Mouse (Mus musculus) heart, adult 9 months (tissue): ENCODE measurements around the gene Gm42421.
A peak's percentile ranks its signal among the peaks of the same experiment; 100 is the strongest.

ENCODE experiments used
- DNase-seq, 2 experiments: peaks; one replicate each; pipeline ENCODE4 v3.0.0; 2022; ENCODE audit warnings: low spot score in 2 of 2

The Gm42421 gene

DNA sequence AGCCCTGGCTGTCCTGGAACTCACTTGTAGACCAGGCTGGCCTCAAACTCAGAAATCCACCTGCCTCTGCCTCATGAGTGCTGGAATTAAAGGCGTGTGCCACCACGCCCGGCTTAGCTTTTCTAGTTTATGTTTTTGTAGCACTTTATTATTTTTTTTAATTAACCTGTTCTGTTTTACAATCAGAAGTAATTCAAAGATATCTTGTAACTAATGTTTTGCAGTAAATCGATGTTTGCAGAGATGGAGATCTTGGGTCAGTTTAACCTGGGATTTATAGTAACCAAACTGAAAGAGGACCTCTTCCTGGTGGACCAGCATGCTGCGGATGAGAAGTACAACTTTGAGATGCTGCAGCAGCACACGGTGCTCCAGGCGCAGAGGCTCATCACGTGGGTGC is at the start of gene Gm42421:
TSS of gene Gm42421 (plus strand) at position 301 of the 400 bp plus-strand sequence.
- no peak for DNase-seq

DNA sequence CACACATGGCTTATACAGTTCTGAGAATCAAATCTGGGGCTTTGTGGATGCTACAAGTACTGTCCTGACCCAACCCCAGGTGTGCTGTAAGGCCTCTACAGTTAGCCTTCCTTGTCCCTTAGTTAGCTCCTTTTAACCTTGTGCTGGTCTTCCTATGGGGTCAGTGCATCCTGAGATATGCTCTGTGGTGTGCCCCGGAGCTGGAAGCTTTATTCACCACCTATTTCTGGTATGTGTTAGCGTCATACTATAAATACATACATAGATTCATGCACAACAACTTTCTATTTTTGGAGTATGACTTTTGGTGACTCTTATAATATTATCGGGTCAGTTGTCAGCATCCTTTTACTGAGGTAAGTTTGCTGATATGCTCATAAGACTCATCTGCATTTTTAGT is 42.7 kb upstream of the Gm42421 start:
- DNase-seq, result no peak

DNA sequence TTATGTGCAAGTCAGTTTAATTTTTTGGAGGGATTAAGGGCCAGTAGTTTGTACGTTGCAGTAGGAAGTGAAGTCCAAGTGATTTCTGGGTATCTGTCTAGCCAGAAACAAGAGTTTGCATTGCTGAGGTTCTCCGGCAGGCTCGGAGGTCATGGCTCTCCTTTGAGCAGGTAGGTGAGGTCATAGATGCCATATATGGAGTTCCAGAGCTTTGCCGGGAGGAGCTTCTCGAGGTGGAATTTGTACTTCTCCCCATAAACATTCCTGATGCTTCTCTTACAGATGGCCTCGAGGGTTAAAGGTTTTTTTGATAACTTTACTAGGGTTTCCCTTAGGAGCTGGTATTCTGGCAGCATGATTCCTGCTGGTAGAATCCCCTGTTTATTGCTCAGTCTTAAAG is 37.2 kb upstream of the Gm42421 start:
- no peak for DNase-seq

DNA sequence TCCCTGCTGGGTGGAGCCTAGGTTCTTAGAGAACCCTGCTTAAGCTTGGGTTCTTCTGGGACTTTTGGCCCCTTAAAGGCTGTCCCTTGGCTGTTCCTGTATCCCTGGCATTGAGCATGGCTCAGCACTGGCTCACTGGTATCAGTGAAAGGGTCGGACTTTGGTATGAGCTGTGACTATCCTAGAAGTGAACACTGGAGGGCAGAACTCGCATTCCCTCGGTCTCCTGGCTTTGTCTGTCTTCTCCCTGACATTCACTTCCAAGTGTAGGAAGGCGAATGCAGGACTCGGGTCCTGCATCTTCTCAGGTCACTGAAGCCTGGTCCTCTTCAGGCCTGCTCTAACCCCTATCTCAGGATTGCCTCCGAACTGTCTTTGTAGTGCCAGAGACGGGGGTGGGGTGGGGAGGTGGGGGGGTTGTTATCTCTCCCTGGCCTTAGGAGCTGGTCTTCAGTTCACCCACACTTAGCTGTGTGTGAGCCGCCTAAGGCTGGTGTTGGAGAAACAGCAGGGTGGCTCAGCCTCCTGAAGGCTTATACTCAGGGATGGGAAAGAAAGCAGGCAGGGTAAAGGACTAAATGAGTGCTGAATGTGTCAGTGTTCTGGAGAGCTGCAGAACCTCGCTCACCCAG is 35.6 kb upstream of the Gm42421 start:
- DNase-seq, result no peak

DNA sequence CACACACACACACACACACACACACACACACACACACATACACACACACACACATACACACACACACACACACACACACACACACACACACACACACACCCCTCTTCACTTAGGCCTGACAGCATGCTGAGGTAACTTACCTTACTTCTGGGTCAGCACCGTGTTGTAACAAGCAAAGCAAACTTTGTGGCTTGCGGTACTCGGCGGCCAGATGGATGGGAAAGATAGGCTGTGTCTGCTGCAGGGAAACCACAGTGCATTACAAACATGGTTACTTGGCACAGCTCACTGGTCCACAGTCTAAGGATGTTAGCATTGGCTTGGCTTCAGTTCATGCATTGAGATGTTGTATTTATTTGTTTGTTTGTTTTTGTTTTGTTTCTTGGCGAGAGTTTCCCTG is 34.6 kb upstream of the Gm42421 start:
- DNase-seq, result no peak

DNA sequence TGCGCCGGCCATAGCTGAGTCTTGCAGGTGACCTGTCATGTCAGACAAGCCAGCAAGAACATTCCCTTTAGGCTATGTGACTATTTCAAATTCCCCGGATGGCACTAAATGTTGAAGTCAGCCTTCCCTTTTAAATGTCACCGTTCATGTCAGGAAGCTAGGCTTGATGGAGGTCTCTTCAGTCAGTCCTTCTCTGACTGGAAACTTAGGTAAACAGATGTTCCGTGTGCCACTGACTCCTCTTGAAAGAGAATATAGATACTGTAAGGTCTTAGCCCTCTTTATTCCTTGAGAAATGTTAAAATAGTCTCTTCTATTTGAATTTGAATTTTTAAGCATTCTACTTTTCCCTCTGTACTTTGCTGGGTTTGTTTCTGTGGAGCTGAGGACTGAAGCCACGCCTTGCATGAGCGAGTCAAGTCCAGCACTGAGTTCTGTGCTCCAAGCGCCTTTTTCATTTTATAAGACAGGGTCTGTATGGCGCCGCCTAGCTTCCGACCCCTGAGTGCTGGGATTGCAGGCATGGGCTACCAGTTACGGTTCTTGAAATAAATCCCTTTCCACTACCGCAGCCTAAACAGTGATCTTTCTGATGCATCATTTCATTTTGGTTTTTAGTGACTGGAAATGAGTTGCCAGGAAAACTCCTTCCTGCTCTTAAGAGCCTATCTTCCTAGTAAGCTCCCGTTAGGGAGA is 30.2 kb upstream of the Gm42421 start, which contains the start of gene Ankrd61:
TSS of gene Ankrd61 (minus strand) at position 51 of the 696 bp plus-strand sequence.
- DNase-seq, result no peak

DNA sequence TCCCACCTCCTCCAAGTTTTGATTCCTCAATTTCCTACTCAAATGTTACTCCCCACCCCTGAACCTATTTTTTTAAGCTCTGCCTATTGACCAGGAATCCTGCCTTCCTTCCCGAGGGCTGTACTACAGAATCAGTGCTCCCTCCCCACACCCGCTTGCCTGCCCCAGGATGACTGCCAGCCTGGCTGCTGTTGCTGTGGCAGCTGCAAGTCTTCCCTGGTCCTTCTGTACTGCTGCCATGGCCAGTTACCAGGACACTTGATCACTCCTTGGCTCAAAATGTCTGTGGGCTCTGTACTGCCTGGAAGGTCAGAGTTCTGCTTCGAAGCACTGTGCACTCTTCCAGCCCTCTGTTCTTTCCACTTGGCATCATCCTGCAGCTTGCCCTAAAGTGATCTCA is 25.9 kb upstream of the Gm42421 start:
- peak; percentile 47 to 52 for DNase-seq

DNA sequence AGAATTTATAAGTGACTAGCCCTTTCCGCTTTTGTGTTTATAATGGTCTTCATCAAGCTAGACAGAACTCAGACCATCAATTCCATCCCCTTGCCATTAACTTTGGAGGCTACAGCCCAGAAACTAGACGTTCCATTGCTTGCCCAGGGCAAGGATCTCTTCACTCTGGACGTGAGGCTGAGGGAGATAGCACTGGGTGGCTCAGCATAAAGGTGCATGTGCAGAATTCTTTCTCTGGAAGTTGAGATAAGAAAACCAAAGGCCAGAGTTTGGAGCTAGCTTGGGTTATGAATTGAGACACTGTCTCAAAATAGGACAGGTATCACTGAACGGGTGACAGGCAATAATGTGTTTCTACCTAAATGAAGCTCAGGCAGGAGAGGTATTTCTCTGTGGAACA is 24.2 kb upstream of the Gm42421 start:
- no peak for DNase-seq

DNA sequence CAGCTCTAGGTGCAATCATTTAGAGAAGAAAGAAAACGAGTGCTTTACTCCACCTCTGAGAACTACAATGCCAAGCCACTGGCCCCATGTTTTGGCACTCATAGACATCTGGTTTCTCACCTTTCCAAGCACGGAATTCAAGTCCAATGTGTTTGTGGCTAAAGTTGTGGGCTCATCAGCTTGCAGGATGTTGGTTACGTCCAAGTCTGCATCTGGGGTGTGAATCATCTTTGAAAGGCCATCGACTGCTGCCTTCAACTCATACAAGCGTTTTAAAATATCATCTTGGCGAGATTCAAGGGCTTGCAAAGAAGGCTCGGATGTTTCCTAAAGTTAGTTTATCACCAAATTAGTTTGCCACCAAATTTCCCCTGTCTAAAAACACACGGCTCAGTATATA is 21.5 kb upstream of the Gm42421 start:
- DNase-seq, result no peak

DNA sequence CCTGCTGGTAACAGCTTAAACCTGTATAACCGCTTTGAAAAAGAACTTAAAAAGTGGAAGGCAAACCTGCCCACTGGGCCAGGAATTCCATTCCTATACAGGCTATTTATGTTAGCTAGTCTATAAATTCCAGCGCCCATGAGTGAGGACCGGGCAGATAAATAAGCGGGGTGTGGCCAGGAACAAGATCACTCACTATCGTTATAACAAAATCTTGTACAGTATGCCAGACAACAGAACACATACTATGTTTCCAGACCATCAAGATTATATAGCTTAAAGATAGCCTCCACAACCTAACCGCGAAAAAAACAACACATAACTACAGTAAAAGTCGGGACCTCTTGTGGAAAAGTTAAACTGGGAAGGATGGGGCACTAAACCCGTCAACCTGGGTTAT is 19.0 kb upstream of the Gm42421 start:
- DNase-seq, result no peak

DNA sequence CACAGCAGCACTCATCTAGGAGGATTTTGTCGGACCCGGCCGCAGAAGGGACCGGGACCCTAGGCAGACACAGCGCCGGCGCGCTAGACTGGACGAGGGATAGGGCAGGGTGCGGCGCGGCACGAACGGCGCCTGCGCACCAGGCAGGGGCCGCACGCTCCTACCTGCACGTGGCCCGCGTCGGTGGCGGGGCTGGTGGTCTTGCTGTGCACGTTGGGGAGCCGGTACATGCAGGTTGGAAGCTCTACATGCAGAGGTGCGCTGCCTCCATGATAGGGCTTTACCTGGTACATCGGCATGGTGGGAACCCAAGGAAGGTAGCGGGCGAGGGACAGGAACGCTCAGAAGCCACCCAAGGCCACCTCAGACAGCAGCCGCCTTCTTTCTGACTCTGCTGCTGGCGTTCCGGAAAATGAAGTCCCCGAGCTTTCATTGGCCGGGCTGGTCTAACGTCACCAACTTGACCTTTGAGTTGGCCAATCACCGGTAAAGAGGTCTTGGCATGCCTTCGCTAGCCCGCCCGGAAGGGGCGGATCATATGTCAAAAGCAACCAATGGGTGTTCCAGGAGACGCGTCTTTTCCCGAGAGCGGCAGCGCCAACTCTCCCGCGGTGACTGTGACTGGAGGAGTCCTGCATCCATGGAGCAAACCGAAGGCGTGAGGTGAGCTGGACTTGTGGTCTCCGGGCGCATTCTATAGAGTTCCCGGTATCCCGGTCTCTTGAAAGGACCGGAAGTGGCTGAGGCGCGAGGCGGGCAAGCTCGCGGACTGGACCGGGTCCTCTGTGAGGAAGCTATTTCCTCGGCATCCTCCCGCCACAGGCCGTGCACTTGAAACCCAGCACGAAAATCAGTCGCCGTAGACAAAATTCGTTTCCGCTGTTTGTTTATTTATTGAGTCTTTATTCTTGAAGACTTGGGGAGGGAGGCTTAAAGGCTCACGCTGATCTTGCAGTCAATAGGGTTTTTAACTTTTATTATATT is 18.3 kb upstream of the Gm42421 start, which contains the start of the genes Aimp2 and Pms2:
TSS of gene Aimp2 (minus strand) at position 431 of the 984 bp plus-strand sequence.
TSS of gene Pms2 (plus strand) at position 548 of the 984 bp plus-strand sequence.
- DNase-seq, result peak; percentile 98

DNA sequence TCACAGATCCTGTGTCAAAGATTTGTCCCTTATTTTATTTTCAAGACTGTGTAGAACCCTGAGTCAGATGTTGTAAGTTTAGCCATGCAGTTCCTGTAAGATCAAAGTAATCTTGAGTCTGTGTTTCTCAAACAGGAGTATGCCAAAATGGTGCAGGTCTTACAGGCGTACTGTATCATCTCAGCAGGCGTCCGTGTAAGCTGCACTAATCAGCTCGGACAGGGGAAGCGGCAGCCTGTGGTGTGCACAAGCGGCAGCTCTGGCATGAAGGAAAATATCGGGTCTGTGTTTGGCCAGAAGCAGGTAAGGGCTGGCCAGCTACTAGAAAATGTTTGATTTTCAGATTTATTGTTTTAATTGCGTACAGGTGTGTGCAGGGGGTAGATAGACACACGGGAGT is 11.8 kb upstream of the Gm42421 start:
- DNase-seq, result no peak

DNA sequence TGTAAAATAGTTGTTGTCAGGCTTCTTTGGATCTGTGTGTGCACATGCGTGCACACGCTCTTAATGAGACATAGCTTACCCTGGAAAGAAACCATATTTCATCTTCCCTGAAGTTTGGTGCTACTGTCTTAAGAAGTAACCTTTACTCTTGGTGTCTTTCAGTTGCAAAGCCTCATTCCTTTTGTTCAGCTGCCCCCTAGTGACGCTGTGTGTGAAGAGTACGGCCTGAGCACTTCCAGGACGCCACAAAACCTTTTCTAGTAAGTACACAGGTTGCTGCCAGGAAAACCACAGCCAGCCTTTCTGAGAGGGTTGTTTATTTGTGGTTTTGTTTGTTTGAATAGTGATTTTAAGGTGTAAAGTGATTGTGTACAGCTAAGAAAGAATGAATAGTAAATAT is 10.6 kb upstream of the Gm42421 start:
- peak in 1 of 2 experiments; percentile 37 for DNase-seq

DNA sequence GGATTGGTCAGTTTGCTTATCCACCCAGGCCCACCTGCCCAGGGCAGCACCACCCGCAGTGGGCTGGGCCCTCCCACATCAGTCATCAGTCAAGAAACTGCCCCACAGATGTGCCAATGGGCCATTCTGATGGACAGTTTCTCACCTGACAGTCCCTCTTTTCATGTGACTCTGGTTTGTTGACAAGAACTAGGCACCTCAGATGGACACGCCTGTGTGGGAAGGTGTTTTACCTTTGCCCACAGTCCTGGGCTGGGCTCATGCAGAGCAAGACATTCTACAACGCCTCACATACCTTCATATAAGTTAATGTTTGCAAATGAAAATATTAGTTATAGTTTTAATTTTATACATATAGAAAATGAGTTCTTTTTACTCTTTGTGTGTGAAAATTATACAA is 9.9 kb upstream of the Gm42421 start:
- DNase-seq, result no peak

DNA sequence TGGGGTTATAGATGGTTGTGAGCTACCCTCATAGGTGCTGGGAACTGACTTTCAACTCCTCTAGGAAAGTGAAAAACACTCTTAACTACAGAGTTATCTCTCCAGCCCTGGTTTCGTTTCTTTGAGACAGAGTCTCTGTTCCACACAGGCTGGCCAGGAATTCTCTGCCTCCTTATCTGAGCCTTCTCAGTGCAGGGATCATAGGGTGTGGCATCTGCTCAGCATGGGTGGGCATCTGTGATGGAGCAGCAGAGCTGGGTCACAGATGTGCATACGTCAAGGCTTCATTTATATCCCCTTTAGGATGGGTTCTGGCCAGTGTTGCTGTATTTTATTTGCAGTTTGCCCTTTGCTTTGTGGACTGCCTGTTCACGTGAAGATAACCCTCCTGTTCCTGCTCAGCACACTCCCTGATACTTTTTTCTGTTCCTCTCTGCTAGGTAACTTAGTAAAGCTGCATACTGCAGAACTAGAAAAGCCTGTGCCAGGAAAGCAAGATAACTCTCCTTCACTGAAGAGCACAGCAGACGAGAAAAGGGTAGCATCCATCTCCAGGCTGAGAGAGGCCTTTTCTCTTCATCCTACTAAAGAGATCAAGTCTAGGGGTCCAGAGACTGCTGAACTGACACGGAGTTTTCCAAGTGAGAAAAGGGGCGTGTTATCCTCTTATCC is 3.1 kb upstream of the Gm42421 start:
- no peak for DNase-seq

DNA sequence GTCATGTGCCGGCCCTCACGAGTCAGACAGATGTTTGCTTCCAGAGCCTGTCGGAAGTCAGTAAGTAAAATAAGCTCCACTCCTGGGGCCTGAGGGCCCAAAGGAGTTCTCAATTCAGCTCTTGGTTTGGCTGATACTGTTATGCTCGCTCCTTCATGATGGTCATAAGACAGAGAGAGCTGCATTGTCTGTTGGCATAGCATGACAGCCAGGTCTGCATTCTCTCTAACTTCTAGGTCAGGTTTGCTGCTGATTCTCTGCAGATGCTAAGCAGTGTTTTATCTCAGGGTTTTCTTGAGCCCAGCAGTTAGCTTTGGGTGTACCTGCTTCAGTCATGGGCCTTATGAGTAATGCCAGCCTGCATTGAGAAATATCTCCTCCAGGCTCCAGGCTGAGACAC is 1.3 kb downstream of the Gm42421 start:
- DNase-seq, result no peak

DNA sequence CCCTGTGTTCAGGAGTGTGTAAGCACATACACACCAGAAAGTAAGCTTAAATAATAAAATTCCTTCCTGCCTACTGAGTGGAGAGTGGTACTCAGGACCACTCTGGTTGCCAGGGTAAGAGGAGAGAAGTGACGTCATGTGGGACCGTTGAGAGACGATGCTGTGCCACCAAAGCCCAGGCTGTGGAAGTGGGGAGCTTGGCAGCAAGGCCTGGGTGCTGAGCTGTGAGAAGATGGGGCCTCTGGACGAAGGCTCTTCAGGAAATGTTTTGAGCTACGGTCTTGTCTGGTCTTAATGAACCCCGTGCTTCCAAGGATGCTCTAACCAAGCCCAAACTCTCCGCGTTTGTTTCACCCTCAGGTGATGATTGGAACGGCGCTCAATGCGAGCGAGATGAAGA is 2.7 kb downstream of the Gm42421 start:
- DNase-seq, result no peak

DNA sequence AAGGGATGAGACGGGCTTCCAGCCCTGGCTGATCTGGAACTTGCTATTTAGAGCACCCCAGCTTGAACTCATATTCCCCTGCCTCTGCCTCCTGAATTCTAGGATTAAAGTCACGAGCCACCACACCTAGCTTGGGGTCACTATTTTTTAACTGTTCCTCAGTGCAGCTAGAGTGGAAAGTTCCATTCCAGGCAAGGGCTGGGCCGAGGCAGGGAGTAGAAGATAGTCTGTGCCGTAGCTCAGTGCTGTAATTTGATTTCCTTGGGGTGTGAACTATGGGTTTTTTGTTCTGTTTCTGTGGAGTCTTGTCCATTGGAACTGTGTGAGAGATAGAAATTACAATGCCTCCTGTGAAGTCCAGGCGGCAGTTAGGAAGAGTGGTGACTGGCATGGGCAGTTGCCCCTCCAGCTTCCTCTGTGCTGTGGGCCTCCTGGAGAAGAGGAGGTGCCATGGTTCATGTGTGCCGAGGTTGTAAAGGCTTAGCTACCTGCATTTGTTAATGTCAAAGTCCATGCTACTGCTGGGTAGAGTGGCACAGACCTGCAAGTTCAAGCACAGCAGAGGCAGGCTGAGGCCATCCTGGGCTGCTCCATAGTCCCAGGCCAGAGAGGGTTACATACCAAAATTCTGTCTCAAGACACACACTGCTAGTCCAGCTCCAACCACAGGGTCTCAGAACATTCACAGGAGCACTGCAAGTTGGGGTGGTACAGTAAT is 4.0 kb downstream of the Gm42421 start:
- no peak for DNase-seq

DNA sequence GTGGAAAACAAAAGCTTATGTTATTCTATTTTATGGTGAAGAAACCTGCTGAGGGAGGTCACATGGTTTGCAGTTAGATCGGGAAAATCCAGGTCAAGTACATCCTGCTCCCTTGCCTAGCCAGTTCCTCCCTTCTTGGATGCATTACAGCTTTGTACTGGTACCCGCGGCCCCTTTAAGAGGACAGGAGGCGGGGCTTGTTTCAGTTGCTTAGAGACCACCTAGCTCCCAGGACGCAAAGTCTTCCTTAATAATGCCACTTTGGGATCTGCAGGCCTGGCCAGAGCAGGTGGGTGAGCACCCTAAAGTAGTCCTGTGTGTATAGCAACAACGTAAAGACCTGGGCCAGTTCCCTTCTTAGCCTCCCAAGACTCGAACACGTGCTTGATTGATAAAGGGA is 4.9 kb downstream of the Gm42421 start, which contains the start of gene Rsph10b:
TSS of gene Rsph10b (plus strand) at position 205 of the 400 bp plus-strand sequence.
- no peak for DNase-seq

DNA sequence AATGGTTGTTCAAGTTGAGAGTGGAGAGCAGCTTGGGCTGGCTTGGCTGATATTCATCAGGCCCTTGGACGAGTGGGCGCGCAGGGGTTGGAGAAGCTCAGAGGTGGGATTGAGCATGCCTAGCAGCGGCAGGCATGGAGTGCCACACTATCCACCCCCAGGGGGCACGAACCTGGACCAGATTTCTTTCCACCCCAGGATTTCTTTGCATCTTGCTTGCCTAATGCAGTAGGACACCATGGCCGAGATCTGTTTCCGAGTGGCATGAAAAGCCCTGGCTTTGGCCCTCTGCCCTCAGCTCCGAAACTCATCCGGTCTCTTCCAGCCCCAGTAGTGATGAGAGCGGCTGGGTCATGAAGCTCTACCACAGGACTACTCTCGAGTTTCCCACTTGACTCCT is 5.4 kb downstream of the Gm42421 start:
- DNase-seq, result no peak

DNA sequence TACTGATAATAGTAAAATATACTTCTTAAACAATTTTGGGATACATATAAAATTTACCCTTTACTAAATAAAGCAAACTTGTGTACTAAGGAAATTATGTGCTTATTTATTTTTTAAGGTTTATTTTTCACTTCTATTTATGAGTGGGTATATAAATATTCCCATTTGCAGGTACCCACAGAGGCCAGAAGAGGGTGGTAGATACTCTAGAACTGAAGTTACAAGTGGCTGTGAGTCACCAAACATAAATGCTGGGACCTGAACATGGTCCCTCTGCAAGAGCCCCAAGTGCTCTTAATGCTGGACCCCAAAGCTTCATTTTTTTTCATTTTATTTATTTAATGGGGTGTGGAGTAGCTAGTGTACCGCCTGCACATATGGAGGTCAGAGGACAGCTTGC is 5.9 kb downstream of the Gm42421 start:
- DNase-seq, result no peak
